Mouse (Mus musculus) hindbrain, embryonic 12.5 days (tissue): ENCODE measurements at regions not wholly inside any gene's neighbourhood (a gene's known extent, or its start where the extent isn't known, plus 50 kb on each side); places are given as distances from the start of the nearest gene placed in this dataset.
"Not testable (repeated sequence)": the region's sequence is repeated elsewhere in the genome, so short reads cannot be mapped to it uniquely, and the experiment has no call there.

Experiments used
- ATAC-seq: fragments of 200-750 bp; cut with Nextera tagmentation; 2 replicates; pipeline ENCODE4 v1.8.0; 2017; ENCODE audit warnings: moderate TSS enrichment; ENCODE audit not compliant: low FRiP score
- H3K27ac ChIP-seq: fragments of 300-500 bp; sonication (generic); 2 replicates; pipeline ENCODE4 v1.5.1; 2016; ENCODE audit warnings: mild to moderate bottlenecking
- H3K27me3 ChIP-seq: fragments of 300-500 bp; sonication (generic); 2 replicates; pipeline ENCODE4 v1.6.1; 2016; ENCODE audit warnings: mild to moderate bottlenecking
- H3K36me3 ChIP-seq: fragments of 300-500 bp; sonication (generic); 2 replicates; pipeline ENCODE4 v1.6.1; 2016; ENCODE audit warnings: mild to moderate bottlenecking
- H3K4me1 ChIP-seq: fragments of 300-500 bp; sonication (generic); 2 replicates; pipeline ENCODE4 v1.6.1; 2016
- H3K4me2 ChIP-seq: fragments of 300-500 bp; sonication (generic); replicated peaks from 2 replicates; pipeline ENCODE4 v1.6.1; 2016; ENCODE audit warnings: mild to moderate bottlenecking
- H3K4me3 ChIP-seq: fragments of 300-500 bp; sonication (generic); 2 replicates; pipeline ENCODE4 v1.5.1; 2016; ENCODE audit warnings: mild to moderate bottlenecking
- H3K9ac ChIP-seq: fragments of 300-500 bp; sonication (generic); 2 replicates; pipeline ENCODE4 v1.6.1; 2016; ENCODE audit warnings: mild to moderate bottlenecking, moderate library complexity
- H3K9me3 ChIP-seq: fragments of 300-500 bp; sonication (generic); replicated peaks from 2 replicates; pipeline ENCODE4 v1.6.1; 2016; ENCODE audit warnings: mild to moderate bottlenecking
- WGBS: fragments of 180-500 bp; shearing (Covaris S2); methylation state at CpG from one replicate; pipeline ENCODE4 v1.1.7; 2016; 5-methylcytosine and 5-hydroxymethylcytosine counted together

DNA sequence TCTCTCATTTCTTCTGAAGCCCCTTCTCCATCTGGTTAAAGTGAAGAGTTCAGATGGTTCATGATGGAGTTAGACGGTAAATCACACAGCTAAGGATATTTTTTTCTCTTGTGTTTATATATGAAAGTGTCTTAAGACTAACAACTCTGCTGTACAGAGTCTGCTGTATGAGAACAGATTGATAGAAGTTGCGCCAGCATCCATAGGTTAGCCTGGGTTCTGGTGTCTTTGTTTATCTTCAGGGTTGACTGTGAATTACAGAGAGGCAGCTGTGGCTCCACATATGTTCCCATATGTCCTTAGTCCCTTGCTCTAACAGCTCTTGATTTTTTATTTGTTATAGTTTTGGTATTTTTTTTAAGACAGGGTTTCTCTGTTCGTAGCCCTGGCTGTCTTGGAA, 334.9 kb upstream of the Api5 start:
- Histone ChIP-seq H3K27me3 (no peaks in the 10 kb centered on the region), H3K4me2 (no peak overlapping the region), H3K27ac (no peak overlapping the region), H3K9ac (no peak overlapping the region), H3K4me3 (no peak overlapping the region), H3K4me1 (no peaks in the 10 kb centered on the region), H3K9me3 (no peaks in the 10 kb centered on the region), H3K36me3 (no peaks in the 10 kb centered on the region)
- no peak for ATAC-seq
- WGBS, result 84% methylated on average over 3 of the region's 3 CpGs

DNA sequence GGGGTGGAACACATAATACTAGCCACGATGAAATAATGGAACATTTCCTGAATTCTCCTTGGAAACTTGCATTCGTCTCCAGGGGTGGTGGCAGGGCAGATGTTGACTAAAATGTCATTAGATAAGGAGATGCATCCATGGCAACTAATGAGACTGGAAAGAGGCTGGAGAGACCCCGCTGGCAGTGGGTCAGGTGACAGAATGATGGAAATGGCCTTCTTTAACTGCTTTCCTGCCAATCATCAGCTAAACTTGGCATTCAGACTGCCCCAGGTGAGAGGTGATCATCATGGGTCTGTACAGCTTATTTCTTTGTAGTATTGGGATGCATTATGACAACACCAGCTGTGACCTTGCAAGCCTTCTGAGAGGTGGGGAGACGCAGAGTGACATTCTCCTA, 334.3 kb upstream of the Api5 start:
- WGBS, result 40% methylated on average over 4 of the region's 4 CpGs
- no peak overlapping the region for H3K4me3 ChIP-seq
- no peak overlapping the region for H3K4me2 ChIP-seq
- peak; percentile 67 for ATAC-seq
- no peaks in the 10 kb centered on the region for H3K27me3 ChIP-seq
- no peak overlapping the region for H3K27ac ChIP-seq
- H3K9ac ChIP-seq, result no peak overlapping the region
- no peaks in the 10 kb centered on the region for H3K36me3 ChIP-seq
- no peaks in the 10 kb centered on the region for H3K4me1 ChIP-seq
- no peaks in the 10 kb centered on the region for H3K9me3 ChIP-seq

DNA sequence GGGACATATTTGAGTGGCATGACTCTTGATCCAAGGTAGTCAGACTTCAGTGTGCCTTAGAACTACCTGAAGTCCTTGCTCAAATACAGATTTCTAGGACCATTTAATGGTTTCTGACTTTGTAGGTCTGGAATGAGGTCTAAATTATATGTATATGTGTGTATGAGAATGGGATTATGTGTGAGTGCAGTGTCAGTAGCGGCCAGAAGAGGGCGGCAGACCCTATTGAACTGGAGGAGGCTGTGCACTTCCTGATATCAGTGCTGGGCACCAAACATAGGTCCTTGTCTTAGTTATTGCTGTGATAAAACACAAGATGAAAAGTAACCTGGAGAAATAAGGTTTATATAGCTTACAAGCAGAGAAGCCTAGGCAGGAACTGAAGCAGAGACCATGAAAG, 328.6 kb upstream of the Api5 start:
- Histone ChIP-seq H3K9me3 (no peaks in the 10 kb centered on the region), H3K9ac (no peak overlapping the region), H3K4me3 (no peak overlapping the region), H3K27ac (no peak overlapping the region), H3K27me3 (no peaks in the 10 kb centered on the region), H3K36me3 (no peaks in the 10 kb centered on the region), H3K4me2 (no peak overlapping the region), H3K4me1 (peaks cover 9% of the 10 kb centered on the region)
- WGBS, result 93% methylated on average over 2 of the region's 2 CpGs
- no peak for ATAC-seq

DNA sequence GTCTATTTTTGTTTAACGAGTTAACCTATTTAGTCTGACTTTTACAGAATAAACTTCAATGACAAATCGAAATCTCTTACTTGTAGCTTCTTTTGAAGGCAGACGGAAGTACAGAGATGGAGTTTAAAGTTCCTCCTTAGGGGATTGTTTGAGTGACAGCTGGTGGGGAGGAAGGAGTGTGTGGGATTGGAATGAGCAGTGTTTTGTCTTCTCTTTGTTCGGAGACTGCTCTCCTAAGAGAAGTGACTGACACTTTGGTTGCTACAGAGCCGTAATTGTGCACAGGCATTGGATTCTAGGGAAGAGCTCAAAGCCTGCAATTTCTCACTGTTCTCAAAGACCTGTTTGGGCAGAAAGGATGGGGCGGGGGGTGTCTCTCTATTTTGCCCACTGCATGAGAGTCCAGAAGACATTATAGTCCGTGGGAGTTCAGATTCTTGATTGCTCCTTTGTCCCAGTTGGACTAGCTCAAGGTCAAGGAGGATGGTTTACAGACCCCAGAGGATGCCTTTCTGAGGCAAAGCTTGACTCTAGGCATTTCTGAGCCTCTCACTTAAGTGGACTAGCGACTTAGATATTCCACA, 327.0 kb upstream of the Api5 start:
- Histone ChIP-seq H3K9ac (no peak overlapping the region), H3K9me3 (no peaks in the 10 kb centered on the region), H3K27ac (peak overlapping the region; percentile 32; the same call in 1 of the 2 replicates), H3K27me3 (no peaks in the 10 kb centered on the region), H3K4me1 (peaks cover 9% of the 10 kb centered on the region), H3K36me3 (no peaks in the 10 kb centered on the region), H3K4me2 (peak overlapping the region; percentile 11; the same call in 1 of the 2 replicates), H3K4me3 (no peak overlapping the region)
- peak; percentile 87 for ATAC-seq
- 12% methylated on average over 8 of the region's 8 CpGs for WGBS

DNA sequence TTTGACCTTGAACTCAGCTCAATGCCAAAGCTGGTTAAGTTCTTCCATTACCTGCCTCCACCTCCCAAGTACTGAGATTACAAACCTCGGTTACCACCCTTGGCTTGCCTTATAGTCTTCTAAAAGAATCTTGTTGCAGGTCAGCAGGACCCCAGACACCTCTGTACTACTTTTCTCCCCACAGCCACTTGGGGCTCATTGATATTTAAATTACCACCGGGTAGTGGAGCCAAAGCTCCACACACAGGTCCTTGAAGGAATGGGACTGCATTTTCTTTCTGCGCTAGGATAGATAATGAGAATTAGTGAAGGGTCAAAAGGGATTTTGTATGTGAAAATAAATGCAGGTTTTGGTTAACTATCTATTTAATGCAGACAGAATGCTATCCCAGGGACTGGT, 326.5 kb upstream of the Api5 start:
- whole genome bisulfite sequencing, result 5% methylated on average over 3 of the region's 3 CpGs

DNA sequence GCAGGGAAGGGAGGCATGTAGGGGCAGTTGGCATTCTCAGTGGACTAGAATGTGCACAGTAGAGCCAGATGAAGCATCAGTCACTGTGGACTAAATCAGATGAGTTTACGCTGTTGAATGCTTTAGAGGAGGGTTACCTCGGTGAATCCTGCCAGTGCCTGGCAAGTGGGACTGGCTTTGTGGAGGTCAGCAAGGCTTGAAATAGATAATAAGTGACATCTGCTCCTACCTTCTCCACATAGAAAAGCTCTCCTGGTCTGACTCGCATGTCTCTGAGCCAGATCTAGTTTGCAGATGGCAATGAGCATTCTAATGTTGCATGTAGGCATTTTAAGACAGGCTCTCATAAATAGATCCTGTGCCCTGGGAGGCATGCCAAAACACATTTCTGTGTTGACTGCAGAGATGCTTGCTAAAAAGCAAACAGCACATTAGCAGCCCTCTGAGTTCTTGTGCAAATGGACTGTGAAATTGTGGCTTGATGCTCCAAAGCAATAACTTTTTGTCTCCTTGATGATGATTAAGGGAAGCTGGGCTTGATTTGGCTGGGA, 310.3 kb upstream of the Api5 start:
- Histone ChIP-seq H3K9me3 (no peaks in the 10 kb centered on the region), H3K4me3 (no peak overlapping the region), H3K27ac (no peak overlapping the region), H3K9ac (no peak overlapping the region), H3K4me2 (no peak overlapping the region), H3K4me1 (no peaks in the 10 kb centered on the region), H3K36me3 (no peaks in the 10 kb centered on the region), H3K27me3 (no peaks in the 10 kb centered on the region)
- no peak for ATAC-seq
- 88% methylated on average over 3 of the region's 3 CpGs for WGBS

More for the DNA sequence above, 326.5 kb upstream of the Api5 start:
- Histone ChIP-seq H3K27me3 (no peaks in the 10 kb centered on the region), H3K9ac (no peak overlapping the region), H3K36me3 (no peaks in the 10 kb centered on the region), H3K27ac (no peak overlapping the region), H3K4me1 (peaks cover 9% of the 10 kb centered on the region), H3K9me3 (no peaks in the 10 kb centered on the region), H3K4me3 (no peak overlapping the region), H3K4me2 (no peak overlapping the region)
- peak; percentile 67; the same call in 1 of the 2 replicates for ATAC-seq

DNA sequence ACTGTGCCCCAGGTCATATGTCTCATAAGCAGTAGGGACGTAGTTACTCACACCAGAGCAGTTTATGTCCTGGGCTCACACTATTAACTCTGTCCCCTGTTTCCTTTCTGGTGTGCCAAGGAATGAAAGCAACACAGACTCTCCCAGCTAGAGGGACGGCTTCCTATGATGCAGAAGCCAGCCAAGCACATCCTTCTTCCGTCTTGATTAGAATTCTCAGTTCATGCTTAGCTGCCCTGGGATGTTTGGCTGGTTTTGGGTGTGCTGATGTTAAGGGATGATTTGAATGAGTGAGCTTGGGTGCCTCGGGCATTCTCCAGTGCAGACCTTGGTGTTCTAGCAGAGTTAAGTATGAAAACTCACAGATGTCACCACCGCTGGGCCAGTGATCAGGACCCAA, 291.9 kb upstream of the Api5 start:
- no peaks in the 10 kb centered on the region for H3K9me3 ChIP-seq
- H3K4me2 ChIP-seq, result no peak overlapping the region
- H3K4me3 ChIP-seq, result no peak overlapping the region
- peaks cover 12% of the 10 kb centered on the region; the same call in 1 of the 2 replicates for H3K4me1 ChIP-seq
- H3K36me3 ChIP-seq, result no peaks in the 10 kb centered on the region
- ATAC-seq, result no peak
- no peak overlapping the region for H3K9ac ChIP-seq
- H3K27me3 ChIP-seq, result no peaks in the 10 kb centered on the region
- WGBS, result 82% methylated on average over 5 of the region's 5 CpGs
- H3K27ac ChIP-seq, result 0 out of 2 replicates have a peak overlapping the region, but pooled peaks have one; percentile 8

DNA sequence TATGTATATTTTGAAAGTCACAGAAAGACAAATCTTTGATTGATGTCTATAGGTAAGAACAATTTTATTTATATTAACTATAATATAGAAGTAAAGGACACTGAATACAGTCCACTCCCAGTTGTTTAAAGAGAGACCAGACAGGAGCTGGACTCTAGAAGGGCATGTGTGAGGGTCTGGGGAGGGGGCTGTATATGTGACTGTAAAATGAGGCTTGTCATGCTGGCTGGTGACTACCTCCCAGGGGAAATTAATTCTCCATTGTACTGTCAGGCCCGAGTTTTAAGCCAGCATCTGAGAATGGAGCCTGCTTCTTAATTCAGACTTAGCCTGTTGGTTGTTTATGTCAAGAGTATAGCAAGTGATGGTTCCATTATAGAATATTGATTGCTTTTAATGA, 261.4 kb upstream of the Api5 start:
- 42% methylated on average over 1 of the region's 1 CpGs for WGBS
- H3K4me1 ChIP-seq, result no peaks in the 10 kb centered on the region
- no peaks in the 10 kb centered on the region for H3K9me3 ChIP-seq
- H3K4me3 ChIP-seq, result no peak overlapping the region
- no peak overlapping the region for H3K27ac ChIP-seq
- no peaks in the 10 kb centered on the region for H3K36me3 ChIP-seq
- H3K9ac ChIP-seq, result no peak overlapping the region
- no peak; the same call in 1 of the 2 replicates for ATAC-seq
- H3K4me2 ChIP-seq, result no peak overlapping the region
- no peaks in the 10 kb centered on the region for H3K27me3 ChIP-seq

DNA sequence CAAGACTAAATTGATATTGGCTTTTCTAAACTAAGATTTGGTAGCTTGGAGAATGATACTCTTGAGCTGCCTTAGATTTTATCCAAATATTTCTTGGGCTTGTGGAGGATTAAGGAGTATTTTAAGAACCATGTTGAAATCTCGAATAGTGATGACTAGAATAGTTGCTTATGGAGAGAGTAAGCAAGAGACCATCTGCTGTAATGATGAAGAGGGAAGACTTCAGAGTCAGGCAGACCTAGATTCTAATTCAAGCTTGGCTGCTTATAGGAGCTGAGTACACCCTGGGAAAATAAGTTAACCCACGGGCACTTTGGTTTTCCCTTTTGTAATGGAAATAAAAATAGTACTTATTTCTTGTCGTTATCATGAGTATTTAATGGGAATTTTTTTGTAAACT, 257.3 kb upstream of the Api5 start:
- WGBS, result 77% methylated on average over 3 of the region's 3 CpGs

DNA sequence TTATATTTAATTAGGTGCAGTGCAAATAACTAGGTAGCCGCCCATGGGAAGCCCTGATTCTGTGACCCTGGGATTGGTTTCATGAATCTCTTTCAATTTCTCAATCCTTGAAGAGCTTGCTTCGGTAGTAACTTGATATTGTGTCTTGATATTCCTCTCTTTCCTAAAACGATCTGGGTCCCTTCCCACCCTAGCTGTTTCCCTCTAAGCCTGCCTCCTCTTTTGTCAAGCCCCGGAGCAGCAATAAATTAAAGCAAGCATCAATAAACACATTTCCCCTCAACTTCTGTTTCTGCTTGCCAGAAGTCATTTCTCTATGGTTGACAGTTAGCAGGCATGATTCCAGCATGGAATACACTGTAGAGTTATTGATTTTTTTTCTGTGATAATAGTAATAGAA, 252.6 kb upstream of the Api5 start:
- H3K27ac ChIP-seq, result no peak overlapping the region
- no peak overlapping the region for H3K4me3 ChIP-seq
- H3K4me1 ChIP-seq, result no peaks in the 10 kb centered on the region
- H3K36me3 ChIP-seq, result no peaks in the 10 kb centered on the region
- H3K9me3 ChIP-seq, result no peaks in the 10 kb centered on the region
- 65% methylated on average over 4 of the region's 4 CpGs for WGBS
- no peak overlapping the region for H3K9ac ChIP-seq
- no peaks in the 10 kb centered on the region for H3K27me3 ChIP-seq
- no peak overlapping the region for H3K4me2 ChIP-seq
- no peak for ATAC-seq

More for the DNA sequence above, 257.3 kb upstream of the Api5 start:
- no peaks in the 10 kb centered on the region for H3K27me3 ChIP-seq
- no peak overlapping the region for H3K4me2 ChIP-seq
- H3K4me1 ChIP-seq, result no peaks in the 10 kb centered on the region
- no peaks in the 10 kb centered on the region for H3K9me3 ChIP-seq
- H3K27ac ChIP-seq, result no peak overlapping the region
- no peak overlapping the region for H3K9ac ChIP-seq
- no peaks in the 10 kb centered on the region for H3K36me3 ChIP-seq
- H3K4me3 ChIP-seq, result no peak overlapping the region
- ATAC-seq, result no peak

DNA sequence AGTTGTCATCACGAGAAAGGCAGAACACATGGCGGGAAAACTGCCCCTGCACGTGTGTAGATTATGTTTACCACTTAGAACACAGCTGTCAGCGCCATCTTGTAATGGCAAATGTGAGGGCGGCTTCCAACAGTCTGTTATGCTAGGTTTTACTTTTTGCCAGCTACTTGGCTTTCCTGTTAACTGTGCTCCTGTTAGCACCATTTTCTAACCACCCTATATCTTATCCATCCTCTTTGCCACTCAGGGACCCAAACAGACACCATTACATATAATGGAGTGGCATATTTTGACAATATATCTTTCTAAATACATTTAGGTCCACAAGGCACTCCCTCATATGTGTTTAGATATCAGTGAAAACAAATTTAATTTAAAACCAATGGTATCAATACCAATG, 247.7 kb upstream of the Api5 start:
- ATAC-seq, H3K9ac ChIP-seq, H3K4me1 ChIP-seq, H3K27ac ChIP-seq, H3K27me3 ChIP-seq, H3K4me2 ChIP-seq, H3K4me3 ChIP-seq, H3K9me3 ChIP-seq, H3K36me3 ChIP-seq: not testable (repeated sequence)
- 94% methylated on average over 4 of the region's 5 CpGs for WGBS

DNA sequence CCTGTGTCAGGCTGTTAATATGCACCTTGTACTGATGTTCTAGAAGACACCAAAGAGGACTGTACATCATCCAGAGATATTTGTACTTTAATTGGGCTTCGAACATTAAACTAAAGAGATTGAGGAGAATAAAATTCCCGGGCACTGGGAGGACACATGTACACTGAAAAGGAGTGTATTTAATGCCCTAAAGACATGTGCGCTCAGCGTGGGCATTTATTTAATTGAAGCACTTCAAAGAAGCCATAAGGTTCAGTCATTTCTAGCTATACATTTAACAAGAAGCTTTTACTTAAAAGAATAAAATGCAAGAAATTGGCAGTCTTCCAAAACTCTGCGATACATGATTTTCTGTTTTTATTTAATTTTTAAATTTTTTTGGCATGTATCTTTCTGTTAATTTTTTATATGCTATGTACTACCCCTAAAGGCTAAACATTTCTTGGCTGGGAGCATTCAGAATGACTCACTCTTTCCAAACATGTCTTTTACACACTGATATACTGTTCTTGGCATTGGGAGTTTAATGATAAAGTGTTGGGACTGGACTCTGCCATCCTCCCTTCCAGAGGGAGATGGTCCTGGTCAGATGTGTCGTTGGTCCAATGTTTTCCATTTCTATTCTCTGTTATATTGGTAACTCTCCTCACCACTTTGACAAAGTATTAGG, 242.3 kb upstream of the Api5 start:
- no peaks in the 10 kb centered on the region for H3K9me3 ChIP-seq
- 89% methylated on average over 6 of the region's 6 CpGs for WGBS

DNA sequence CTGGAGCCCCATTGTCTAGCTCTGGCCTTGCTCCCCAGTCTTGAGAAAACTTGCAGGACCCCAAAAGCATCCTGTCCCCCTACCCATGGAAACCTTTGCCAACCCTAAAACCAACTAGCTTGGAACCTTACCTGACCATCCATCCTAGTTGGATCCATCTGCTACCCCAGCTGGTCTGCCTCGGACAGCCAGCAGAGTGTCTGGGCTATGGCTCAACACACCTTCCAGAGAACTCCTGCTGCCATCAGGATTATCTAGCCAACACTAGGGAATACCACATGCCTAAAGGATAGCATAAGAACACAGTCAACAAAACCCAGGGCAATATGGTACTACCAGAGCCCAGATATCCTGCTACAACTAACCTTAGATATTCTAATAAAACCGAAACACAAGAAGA, 227.9 kb upstream of the Api5 start:
- no peak overlapping the region for H3K9ac ChIP-seq
- H3K9me3 ChIP-seq, result no peaks in the 10 kb centered on the region
- H3K4me1 ChIP-seq, result no peaks in the 10 kb centered on the region
- 81% methylated on average over 2 of the region's 2 CpGs for WGBS
- H3K27me3 ChIP-seq, result no peaks in the 10 kb centered on the region
- no peak overlapping the region for H3K4me2 ChIP-seq
- H3K4me3 ChIP-seq, result no peak overlapping the region
- no peaks in the 10 kb centered on the region for H3K36me3 ChIP-seq
- ATAC-seq, result no peak
- H3K27ac ChIP-seq, result no peak overlapping the region

More for the DNA sequence above, 242.3 kb upstream of the Api5 start:
- Histone ChIP-seq H3K4me2 (no peak overlapping the region), H3K9ac (no peak overlapping the region), H3K4me1 (no peaks in the 10 kb centered on the region), H3K36me3 (no peaks in the 10 kb centered on the region), H3K27me3 (no peaks in the 10 kb centered on the region), H3K4me3 (no peak overlapping the region), H3K27ac (no peak overlapping the region)
- ATAC-seq, result no peak
